Mouse (Mus musculus): ENCODE measurements around the gene Gm28308. TPM values are rescaled to one million over a fixed set of nuclear protein-coding genes. Genes with fewer than 3 reads are reported as not detected.

The Gm28308 gene
- polyA plus RNA-seq, 1 experiment, result not detected

DNA sequence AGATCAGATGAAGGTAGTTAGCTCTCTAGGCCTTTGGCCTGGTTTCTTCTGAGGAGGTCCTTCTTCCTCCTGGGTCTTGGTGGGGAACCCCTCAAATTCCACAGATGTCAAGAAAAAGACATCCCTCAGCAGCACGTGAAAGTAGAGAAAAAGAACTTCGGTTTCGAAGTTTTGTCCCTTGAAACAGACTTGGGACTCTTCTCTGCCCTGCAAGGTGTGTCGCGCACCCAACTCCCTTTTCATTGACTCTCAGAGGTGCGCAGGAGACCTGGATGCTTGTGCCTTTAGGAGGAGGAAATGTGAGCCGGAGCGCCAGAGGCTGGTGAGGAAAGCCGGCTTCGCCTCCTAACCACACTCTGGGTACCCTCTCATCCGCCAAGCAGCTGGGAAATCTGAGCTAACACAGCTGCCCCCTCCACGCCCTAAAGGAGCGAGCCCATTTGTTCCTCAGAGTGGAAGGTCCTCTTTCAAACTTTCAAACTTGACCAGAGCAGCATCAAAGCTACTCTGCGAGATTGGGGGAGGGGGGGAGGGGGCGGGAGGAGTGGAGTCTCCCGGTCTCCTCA is 62.7 kb downstream of the Gm28308 start:
- no peaks in the 10 kb centered on the region for H3K4me1 ChIP-seq (ENCODE audit: control insufficient read depth, insufficient read depth, insufficient read length)
- 24% methylated on average over 16 of the region's 16 CpGs for WGBS
- TF ChIP-seq POLR2A (IDR thresholded peaks at IDR 0.05; ENCODE audit: low read depth, low read length) (no peak), CTCF (IDR thresholded peaks at IDR 0.05; ENCODE audit: extremely low read depth, insufficient read depth, insufficient read length, insufficient replicate concordance) (no peak)
- H3K36me3 ChIP-seq (ENCODE audit: control insufficient read depth, insufficient read depth, low read length), result no peaks in the 10 kb centered on the region
- no peak for DNase-seq (ENCODE audit: low read depth in 1 of 2, low spot score in 2 of 2)
- peaks cover 7% of the 10 kb centered on the region for H3K27me3 ChIP-seq (ENCODE audit: control insufficient read depth, insufficient read depth, low read length)
- no peak overlapping the region for H3K4me3 ChIP-seq (ENCODE audit: extremely low read depth, insufficient read depth, insufficient read length)
- no peak overlapping the region for H3K27ac ChIP-seq (ENCODE audit: insufficient read depth, low read length)

DNA sequence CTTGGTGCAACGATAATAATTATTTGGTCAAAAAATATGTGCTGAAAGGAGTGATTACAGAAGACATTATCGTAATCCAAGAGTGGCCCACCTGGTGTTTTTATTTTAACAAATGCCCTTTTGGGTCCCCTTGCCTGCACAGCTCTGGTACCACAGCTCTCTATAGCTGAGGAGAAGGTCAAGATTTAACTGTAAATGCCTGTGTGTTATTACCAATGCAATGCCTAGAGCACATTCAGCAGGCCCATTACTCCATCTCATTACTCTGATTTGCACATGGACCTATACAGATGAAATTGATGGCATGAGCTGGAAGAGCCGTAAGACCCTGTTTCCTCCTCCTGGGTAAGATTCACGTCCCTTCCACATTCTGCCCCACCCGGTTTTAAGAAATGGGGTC is 74.0 kb downstream of the Gm28308 start:
- H3K36me3 ChIP-seq (ENCODE audit: control insufficient read depth, insufficient read depth, low read length), result no peaks in the 10 kb centered on the region
- no peak for DNase-seq (ENCODE audit: low read depth in 1 of 2, low spot score in 2 of 2)
- H3K4me3 ChIP-seq (ENCODE audit: extremely low read depth, insufficient read depth, insufficient read length), result no peak overlapping the region
- H3K4me1 ChIP-seq (ENCODE audit: control insufficient read depth, insufficient read depth, insufficient read length), result no peaks in the 10 kb centered on the region
- no peak for TF ChIP-seq POLR2A (IDR thresholded peaks at IDR 0.05; ENCODE audit: low read depth, low read length)
- no peak for TF ChIP-seq CTCF (IDR thresholded peaks at IDR 0.05; ENCODE audit: extremely low read depth, insufficient read depth, insufficient read length, insufficient replicate concordance)
- no peaks in the 10 kb centered on the region for H3K27me3 ChIP-seq (ENCODE audit: control insufficient read depth, insufficient read depth, low read length)
- WGBS, result 91% methylated on average over 5 of the region's 5 CpGs
- H3K27ac ChIP-seq (ENCODE audit: insufficient read depth, low read length), result no peak overlapping the region

DNA sequence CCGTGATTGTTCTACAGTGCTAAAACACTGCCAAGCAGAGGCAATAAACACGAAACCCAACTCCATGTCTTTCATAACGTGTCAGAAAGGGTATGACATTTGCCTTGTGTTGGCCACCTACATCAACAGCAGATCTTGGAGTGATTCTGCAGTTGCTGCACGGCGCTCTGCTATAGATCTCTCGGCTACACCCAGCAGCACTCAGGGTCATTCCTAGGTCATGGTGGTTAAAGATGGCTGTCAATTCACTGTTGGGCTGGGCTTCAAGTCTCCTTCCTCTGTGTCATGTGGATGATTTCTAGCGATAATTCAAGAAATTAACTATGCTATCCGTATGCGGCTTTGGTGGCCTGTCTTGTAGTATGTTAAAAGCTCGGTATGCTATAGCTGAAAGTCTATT is 74.6 kb downstream of the Gm28308 start:
- H3K27me3 ChIP-seq (ENCODE audit: control insufficient read depth, insufficient read depth, low read length), result no peaks in the 10 kb centered on the region
- 78% methylated on average over 10 of the region's 10 CpGs for WGBS
- no peak overlapping the region for H3K4me3 ChIP-seq (ENCODE audit: extremely low read depth, insufficient read depth, insufficient read length)
- no peaks in the 10 kb centered on the region for H3K4me1 ChIP-seq (ENCODE audit: control insufficient read depth, insufficient read depth, insufficient read length)
- no peaks in the 10 kb centered on the region for H3K36me3 ChIP-seq (ENCODE audit: control insufficient read depth, insufficient read depth, low read length)
- no peak for TF ChIP-seq POLR2A (IDR thresholded peaks at IDR 0.05; ENCODE audit: low read depth, low read length)
- no peak for TF ChIP-seq CTCF (IDR thresholded peaks at IDR 0.05; ENCODE audit: extremely low read depth, insufficient read depth, insufficient read length, insufficient replicate concordance)
- DNase-seq (ENCODE audit: low read depth in 1 of 2, low spot score in 2 of 2), result no peak
- no peak overlapping the region for H3K27ac ChIP-seq (ENCODE audit: insufficient read depth, low read length)

DNA sequence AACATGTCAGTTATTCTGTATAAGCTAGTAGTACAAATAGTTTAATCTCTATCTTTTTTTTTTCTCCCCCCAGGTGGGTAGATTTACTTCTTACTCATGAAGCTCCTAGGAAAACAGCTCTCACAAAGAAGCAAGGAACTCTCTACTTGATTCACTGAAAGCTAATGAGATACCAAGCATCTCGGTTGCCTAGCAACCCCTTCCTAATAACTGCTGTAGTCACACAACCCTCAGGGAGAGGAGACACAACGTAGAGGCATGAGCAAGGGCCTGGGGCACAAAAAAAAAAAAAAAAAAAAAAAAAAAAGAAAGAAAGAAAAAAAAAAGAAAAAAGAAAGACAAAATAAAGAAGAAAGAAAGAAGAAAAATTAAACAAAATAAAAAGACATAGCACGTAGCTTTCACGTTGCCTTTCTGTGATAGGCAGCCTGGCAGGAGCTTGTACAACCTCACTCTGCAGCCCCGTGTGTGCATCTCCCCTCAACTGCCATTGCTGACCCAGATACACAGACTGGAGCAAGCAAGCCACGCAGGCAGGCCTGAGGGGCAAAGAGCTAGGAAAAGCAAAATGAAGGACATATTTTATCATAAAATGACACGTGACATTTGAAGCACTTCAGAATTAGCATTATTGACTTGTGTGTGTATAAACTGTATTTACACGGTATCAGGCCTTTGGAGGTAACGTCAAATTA is 75.2 kb downstream of the Gm28308 start:
- DNase-seq (ENCODE audit: low read depth in 1 of 2, low spot score in 2 of 2), result no peak
- WGBS, result 86% methylated on average over 9 of the region's 9 CpGs
- Histone ChIP-seq H3K4me3 (ENCODE audit: extremely low read depth, insufficient read depth, insufficient read length) (no peak overlapping the region), H3K4me1 (ENCODE audit: control insufficient read depth, insufficient read depth, insufficient read length) (no peaks in the 10 kb centered on the region), H3K27me3 (ENCODE audit: control insufficient read depth, insufficient read depth, low read length) (no peaks in the 10 kb centered on the region), H3K36me3 (ENCODE audit: control insufficient read depth, insufficient read depth, low read length) (no peaks in the 10 kb centered on the region), H3K27ac (ENCODE audit: insufficient read depth, low read length) (no peak overlapping the region)
- TF ChIP-seq CTCF (IDR thresholded peaks at IDR 0.05; ENCODE audit: extremely low read depth, insufficient read depth, insufficient read length, insufficient replicate concordance) (no peak), POLR2A (IDR thresholded peaks at IDR 0.05; ENCODE audit: low read depth, low read length) (no peak)

DNA sequence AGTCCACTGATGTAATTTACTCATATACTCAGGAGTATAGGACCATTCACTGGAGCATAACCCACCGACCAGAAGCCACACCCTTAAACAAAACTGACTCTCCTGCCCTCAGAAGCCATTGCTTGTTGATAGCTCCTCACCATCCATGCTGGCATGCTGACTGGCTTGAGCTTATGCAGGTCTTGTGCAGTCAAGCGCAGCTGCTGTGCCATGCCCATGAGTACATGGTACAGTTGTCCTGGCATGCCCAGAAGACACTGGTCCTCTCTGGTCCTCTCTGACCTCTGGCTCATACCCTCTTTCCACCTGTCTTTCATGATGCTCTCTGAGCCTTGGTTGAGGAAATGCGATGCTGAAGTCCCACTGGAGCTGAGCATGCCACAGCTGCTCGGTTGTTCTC is 89.5 kb downstream of the Gm28308 start:
- Histone ChIP-seq H3K4me3 (ENCODE audit: extremely low read depth, insufficient read depth, insufficient read length) (no peak overlapping the region), H3K27ac (ENCODE audit: insufficient read depth, low read length) (no peak overlapping the region), H3K4me1 (ENCODE audit: control insufficient read depth, insufficient read depth, insufficient read length) (no peaks in the 10 kb centered on the region), H3K36me3 (ENCODE audit: control insufficient read depth, insufficient read depth, low read length) (no peaks in the 10 kb centered on the region), H3K27me3 (ENCODE audit: control insufficient read depth, insufficient read depth, low read length) (no peaks in the 10 kb centered on the region)
- 76% methylated on average over 4 of the region's 4 CpGs for WGBS
- no peak for DNase-seq (ENCODE audit: low read depth in 1 of 2, low spot score in 2 of 2)
- TF ChIP-seq CTCF (IDR thresholded peaks at IDR 0.05; ENCODE audit: extremely low read depth, insufficient read depth, insufficient read length, insufficient replicate concordance) (no peak), POLR2A (IDR thresholded peaks at IDR 0.05; ENCODE audit: low read depth, low read length) (no peak)

DNA sequence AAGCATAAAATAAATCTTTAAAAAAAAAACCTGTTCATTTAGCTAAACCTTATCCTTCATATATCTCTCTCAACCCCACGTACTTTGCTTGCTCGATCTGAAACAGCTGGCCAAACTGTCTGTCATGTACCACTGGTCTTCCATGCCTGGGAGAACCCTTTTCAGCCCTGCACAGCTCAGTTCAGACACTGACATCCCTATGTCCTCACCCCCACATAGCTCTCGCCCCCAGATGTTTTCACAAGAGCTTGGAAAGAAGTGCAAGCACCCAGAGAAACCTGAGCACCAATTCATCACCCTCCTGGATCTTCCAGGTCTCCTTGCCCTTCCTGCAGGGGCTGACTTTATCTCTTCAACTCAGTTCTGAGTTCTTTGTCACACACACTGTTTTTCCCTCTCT is 92.0 kb downstream of the Gm28308 start:
- no peak for DNase-seq (ENCODE audit: low read depth in 1 of 2, low spot score in 2 of 2)
- TF ChIP-seq CTCF (IDR thresholded peaks at IDR 0.05; ENCODE audit: extremely low read depth, insufficient read depth, insufficient read length, insufficient replicate concordance), result no peak
- no peak for TF ChIP-seq POLR2A (IDR thresholded peaks at IDR 0.05; ENCODE audit: low read depth, low read length)
- WGBS, result 72% methylated on average over 3 of the region's 3 CpGs
- Histone ChIP-seq H3K4me3 (ENCODE audit: extremely low read depth, insufficient read depth, insufficient read length) (no peak overlapping the region), H3K36me3 (ENCODE audit: control insufficient read depth, insufficient read depth, low read length) (no peaks in the 10 kb centered on the region), H3K27me3 (ENCODE audit: control insufficient read depth, insufficient read depth, low read length) (no peaks in the 10 kb centered on the region), H3K27ac (ENCODE audit: insufficient read depth, low read length) (no peak overlapping the region), H3K4me1 (ENCODE audit: control insufficient read depth, insufficient read depth, insufficient read length) (no peaks in the 10 kb centered on the region; the same call in 1 of the 2 replicates)
